Mouse (Mus musculus) neutrophil, adult 83 days (primary cell): ENCODE data around the gene Ints2. TPM values are rescaled to one million over a fixed set of nuclear protein-coding genes. Genes with fewer than 3 reads are reported as not detected.

Experiments
- total RNA-seq, 2 experiments: library from RNA; stranded (reverse); gene quantifications; one replicate each; pipeline ENCODE4 v1.2.4; 2023

The Ints2 gene
- 10 to 100 TPM; 11.8 to 16.1 TPM for total RNA-seq

DNA sequence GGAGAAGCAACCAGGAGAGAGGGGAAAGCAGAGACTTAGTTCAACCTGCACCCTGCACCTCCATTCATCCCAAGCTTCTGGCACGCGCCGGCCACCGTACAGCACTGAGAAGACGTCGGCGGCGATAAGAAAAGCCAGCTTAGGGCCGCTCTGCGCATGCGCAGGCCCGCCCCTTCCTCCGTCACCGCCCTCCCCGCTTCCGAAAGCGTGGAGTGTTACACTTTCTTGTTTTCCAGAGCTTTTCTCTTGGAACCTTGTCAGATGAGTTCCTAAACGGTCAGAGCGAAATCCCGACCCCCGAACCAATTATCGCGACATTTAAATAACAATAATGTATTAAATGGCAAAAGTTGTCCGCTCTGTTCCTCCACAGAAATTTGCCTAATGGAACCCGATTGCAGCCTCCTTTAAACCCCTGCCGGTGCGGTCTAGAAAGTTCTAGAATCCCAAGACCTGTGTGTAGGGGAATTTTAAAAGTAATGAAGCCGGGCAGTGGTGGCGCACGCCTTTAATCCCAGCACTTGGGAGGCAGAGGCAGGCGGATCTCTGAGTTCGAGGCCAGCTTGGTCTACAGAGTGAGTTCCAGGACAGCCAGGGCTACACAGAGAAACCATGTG lies at the start of gene Ints2:
Ints2 (minus strand) TSS at position 116 of the 617 bp plus-strand sequence.

DNA sequence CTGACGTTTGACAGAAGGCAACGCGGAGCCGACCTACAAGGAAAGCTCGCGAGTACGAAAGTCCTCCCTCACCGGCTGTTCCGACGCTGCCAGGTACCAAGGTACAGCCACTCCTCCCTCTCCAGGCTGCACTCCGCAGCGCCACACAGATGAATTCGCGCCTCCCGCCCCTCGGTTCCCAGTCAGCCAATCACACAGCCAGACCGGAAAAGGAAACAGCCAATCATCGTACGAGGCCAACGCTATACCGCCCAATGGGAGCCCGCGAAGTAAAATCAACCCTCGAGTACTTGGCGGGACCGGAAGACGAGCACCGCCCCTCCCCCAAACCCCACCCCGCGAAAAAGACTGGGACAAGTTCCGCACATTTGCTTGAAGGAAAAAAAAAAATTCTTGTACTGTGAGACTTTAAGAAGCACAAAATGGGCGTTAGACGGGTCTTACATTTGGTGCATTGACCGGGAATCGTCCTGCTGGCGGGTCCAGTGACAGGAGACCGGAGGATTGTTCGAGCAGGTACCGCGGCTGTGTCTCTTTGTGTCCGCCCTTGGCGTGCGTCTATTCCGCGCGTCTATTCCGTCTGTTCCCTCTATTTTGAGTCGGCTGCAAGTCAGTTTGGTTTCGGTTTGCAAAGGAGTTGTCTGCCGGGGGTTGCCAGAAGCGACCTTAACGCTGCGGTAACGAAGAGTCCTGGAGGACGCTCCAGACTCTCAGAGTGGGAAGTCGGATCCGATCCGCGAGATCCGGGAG lies 56.2 kb downstream of the Ints2 start, which contains the start of gene Brip1:
Brip1 (minus strand) TSS at position 157 of the 750 bp plus-strand sequence.

Other genes starting within 250 kb of the Ints2 start
- gene Brip1, start 56.4 kb downstream of the Ints2 start, total RNA-seq, result 10 to 100 TPM in 1 of 2 experiments, 1 to 10 TPM in 1; 8.4 to 11.0 TPM
- 10 to 100 TPM; 55.3 to 56.2 TPM for gene Med13, start 100.0 kb upstream of the Ints2 start, total RNA-seq
- 10 to 100 TPM; 18.6 to 22.6 TPM for gene Rnft1, start 227.1 kb upstream of the Ints2 start, total RNA-seq